Mouse (Mus musculus): ENCODE results near the gene Olfr223. TPM values are rescaled to one million over a fixed set of nuclear protein-coding genes. Genes with fewer than 3 reads are reported as not detected.
A peak's percentile ranks its signal among the peaks of the same experiment; 100 is the strongest.
"Not testable (repeated sequence)": the region's sequence is repeated elsewhere in the genome, so short reads cannot be mapped to it uniquely, and the experiment has no call there.

Olfr223 gene
- total RNA-seq, 2 experiments from 2014 or later: not detected

- ATAC-seq (ENCODE audit: poor library complexity, severe bottlenecking): no peak
These were observed 6.1 kb upstream of the Olfr223 start for GRCm38 (mm10) chr11:59599211-59599610.

GRCm38 (mm10) chr11:59596950-59597349 lies 3.9 kb upstream of the Olfr223 start:
- ATAC-seq (ENCODE audit: poor library complexity, severe bottlenecking): no peak

GRCm38 (mm10) chr11:59596091-59596490 lies 3.0 kb upstream of the Olfr223 start:
- no peak for ATAC-seq (ENCODE audit: poor library complexity, severe bottlenecking)

GRCm38 (mm10) chr11:59589496-59589895 lies 3.6 kb downstream of the Olfr223 start:
- no peak for ATAC-seq (ENCODE audit: poor library complexity, severe bottlenecking)

GRCm38 (mm10) chr11:59584539-59584938 lies 8.6 kb downstream of the Olfr223 start:
- ATAC-seq (ENCODE audit: poor library complexity, severe bottlenecking): no peak

GRCm38 (mm10) chr11:59576135-59576534 lies 17.0 kb downstream of the Olfr223 start, which contains the start of gene Olfr222:
TSS of gene Olfr222 (minus strand) at chr11:59576235.
- not testable (repeated sequence) for ATAC-seq (ENCODE audit: poor library complexity, severe bottlenecking)

- no peak for ATAC-seq (ENCODE audit: poor library complexity, severe bottlenecking)
These were observed 17.4 kb downstream of the Olfr223 start for GRCm38 (mm10) chr11:59575726-59576125.

- peak; percentile 78 for ATAC-seq (ENCODE audit: poor library complexity, severe bottlenecking)
These were observed 23.8 kb downstream of the Olfr223 start for GRCm38 (mm10) chr11:59569306-59569705.

GRCm38 (mm10) chr11:59562837-59563236 lies 30.3 kb downstream of the Olfr223 start:
- ATAC-seq (ENCODE audit: poor library complexity, severe bottlenecking): peak; percentile 12; the same call in 1 of the 2 replicates

GRCm38 (mm10) chr11:59562336-59562735 lies 30.8 kb downstream of the Olfr223 start:
- ATAC-seq (ENCODE audit: poor library complexity, severe bottlenecking): no peak

GRCm38 (mm10) chr11:59560906-59561305 lies 32.2 kb downstream of the Olfr223 start:
- no peak for ATAC-seq (ENCODE audit: poor library complexity, severe bottlenecking)

- no peak for ATAC-seq (ENCODE audit: poor library complexity, severe bottlenecking)
These were observed 38.6 kb downstream of the Olfr223 start for GRCm38 (mm10) chr11:59554535-59554934.

- ATAC-seq (ENCODE audit: poor library complexity, severe bottlenecking): peak; percentile 38
These were observed 39.0 kb downstream of the Olfr223 start for GRCm38 (mm10) chr11:59554127-59554526.

- no peak for ATAC-seq (ENCODE audit: poor library complexity, severe bottlenecking)
These were observed 49.1 kb downstream of the Olfr223 start for GRCm38 (mm10) chr11:59544005-59544404.

- ATAC-seq (ENCODE audit: poor library complexity, severe bottlenecking): peak; percentile 28; the same call in 1 of the 2 replicates
These were observed 49.7 kb downstream of the Olfr223 start for GRCm38 (mm10) chr11:59543376-59543775.

- ATAC-seq (ENCODE audit: poor library complexity, severe bottlenecking): peak; percentile 75
These were observed 50.6 kb downstream of the Olfr223 start for GRCm38 (mm10) chr11:59542442-59542841.

- ATAC-seq (ENCODE audit: poor library complexity, severe bottlenecking): peak; percentile 61
These were observed 51.8 kb downstream of the Olfr223 start, which contains the start of gene Nlrp3 for GRCm38 (mm10) chr11:59541324-59541723. TSS of gene Nlrp3 (plus strand) at chr11:59541568.

GRCm38 (mm10) chr11:59540123-59540522 lies 53.0 kb downstream of the Olfr223 start:
- peak; percentile 9; the same call in 1 of the 2 replicates for ATAC-seq (ENCODE audit: poor library complexity, severe bottlenecking)

Other genes starting within 250 kb of the Olfr223 start
- not detected in 2 replicates for gene Prss38, start 217.6 kb downstream of the Olfr223 start, total RNA-seq (2015)
- not detected in 2 replicates for gene Prss38, start 217.6 kb downstream of the Olfr223 start, total RNA-seq (2017)
- 1.9 and 2.3 TPM in 2 replicates for gene Jmjd4, start 143.2 kb downstream of the Olfr223 start, total RNA-seq (2015)
- gene Jmjd4, start 143.2 kb downstream of the Olfr223 start, total RNA-seq (2017): 1.8 and 2.0 TPM in 2 replicates
- 2.9 and 3.3 TPM in 2 replicates for gene Snap47, start 142.1 kb downstream of the Olfr223 start, total RNA-seq (2015)
- 4.9 and 8.1 TPM in 2 replicates for gene Snap47, start 142.1 kb downstream of the Olfr223 start, total RNA-seq (2017)
- gene Zfp867, start 120.8 kb downstream of the Olfr223 start, total RNA-seq (2015): 0.40 and 1.2 TPM in 2 replicates
- gene Zfp867, start 120.8 kb downstream of the Olfr223 start, total RNA-seq (2017): 0.59 and 0.77 TPM in 2 replicates
- gene Zkscan17, start 66.5 kb downstream of the Olfr223 start, total RNA-seq (2015): 9.0 and 9.4 TPM in 2 replicates
- 7.4 and 13.4 TPM in 2 replicates for gene Zkscan17, start 66.5 kb downstream of the Olfr223 start, total RNA-seq (2017)
- 23.8 and 32.5 TPM in 2 replicates for gene Nlrp3, start 51.7 kb downstream of the Olfr223 start, total RNA-seq (2015)
- gene Nlrp3, start 51.7 kb downstream of the Olfr223 start, total RNA-seq (2017): 41.2 and 43.0 TPM in 2 replicates
- gene Olfr222, start 17.1 kb downstream of the Olfr223 start, total RNA-seq (2015): not detected in 2 replicates
- gene Olfr222, start 17.1 kb downstream of the Olfr223 start, total RNA-seq (2017): not detected in 2 replicates
- gene Mprip, start 68.0 kb upstream of the Olfr223 start, total RNA-seq (2015): 23.7 and 26.2 TPM in 2 replicates
- 58.6 and 61.8 TPM in 2 replicates for gene Mprip, start 68.0 kb upstream of the Olfr223 start, total RNA-seq (2017)
- gene Pld6, start 194.4 kb upstream of the Olfr223 start, total RNA-seq (2015): not detected in 2 replicates
- gene Pld6, start 194.4 kb upstream of the Olfr223 start, total RNA-seq (2017): not detected in 2 replicates
- gene Flcn, start 216.7 kb upstream of the Olfr223 start, total RNA-seq (2015): 11.3 and 11.4 TPM in 2 replicates
- 19.9 and 25.3 TPM in 2 replicates for gene Flcn, start 216.7 kb upstream of the Olfr223 start, total RNA-seq (2017)
- 9.9 and 13.1 TPM in 2 replicates for gene Nt5m, start 246.2 kb upstream of the Olfr223 start, total RNA-seq (2015)
- 7.7 and 11.3 TPM in 2 replicates for gene Nt5m, start 246.2 kb upstream of the Olfr223 start, total RNA-seq (2017)
- 88.2 and 94.6 TPM in 2 replicates for gene Cops3, start 246.5 kb upstream of the Olfr223 start, total RNA-seq (2015)
- gene Cops3, start 246.5 kb upstream of the Olfr223 start, total RNA-seq (2017): 90.2 and 100 TPM in 2 replicates